Mouse (Mus musculus) lung, adult 2 months (tissue): ENCODE results near the gene Tbcb. TPM values are rescaled to one million over a fixed set of nuclear protein-coding genes. Genes with fewer than 3 reads are reported as not detected.
A peak's percentile ranks its signal among the peaks of the same experiment; 100 is the strongest.

Experiments
- DNase-seq: peaks from one replicate; pipeline ENCODE4 v3.0.0; 2022
- H3K4me1 ChIP-seq: fragments of 200-500 bp; 2 replicates; pipeline ENCODE4 v1.6.1; 2011; ENCODE audit warnings: low read length; ENCODE audit not compliant: control insufficient read depth, insufficient read depth
- H3K4me3 ChIP-seq: fragments of 200-500 bp; replicated peaks from 2 replicates; pipeline ENCODE3; 2011; ENCODE audit warnings: low read depth, mild to moderate bottlenecking, control low read depth, low read length; ENCODE audit errors: extremely low read depth
- CTCF ChIP-seq: fragments of 200-500 bp; IDR thresholded peaks from 2 replicates; pipeline ENCODE4 v1.5.1; 2011; ENCODE audit warnings: mild to moderate bottlenecking, low read length, control low read depth; ENCODE audit not compliant: insufficient read depth
- POLR2A ChIP-seq: fragments of 200-500 bp; IDR thresholded peaks from 2 replicates; pipeline ENCODE4 v1.6.1; 2011; ENCODE audit warnings: low read depth, mild to moderate bottlenecking, control low read depth, low read length, borderline replicate concordance; ENCODE audit errors: extremely low read depth
- WGBS: fragments of 180-500 bp; shearing (Covaris S2); methylation state at CpG from one replicate; pipeline ENCODE4 v1.1.7; 2018; 5-methylcytosine and 5-hydroxymethylcytosine counted together
- polyA plus RNA-seq: library from polyadenylated mRNA; depleted of rRNA; stranded (reverse); fragments of >200 nt; gene quantifications from 2 replicates; pipeline ENCODE4 v1.2.3, GENCODE M21; 2012

Gene Tbcb
- polyA plus RNA-seq, 1 experiment: 41.6 TPM

DNA sequence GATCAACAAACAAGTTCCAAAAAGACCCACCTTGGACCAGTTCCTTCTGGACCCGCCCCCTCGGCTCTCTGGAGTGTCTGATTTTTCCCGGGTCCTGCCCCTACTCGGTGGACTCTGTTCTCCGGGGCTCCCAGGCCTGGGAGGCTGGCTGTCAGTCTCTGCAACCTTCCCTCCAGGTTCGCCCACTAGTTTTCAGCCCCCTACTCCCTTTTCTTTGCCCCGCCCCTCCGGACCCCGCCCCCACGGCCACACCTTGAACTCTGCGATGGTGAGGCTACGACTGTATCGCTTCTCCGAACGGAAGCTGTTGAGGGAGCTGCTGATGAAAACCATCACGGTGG, 774 bp downstream of the Tbcb start:
- H3K4me1 ChIP-seq: peaks cover 10% of the 10 kb centered on the region
- TF ChIP-seq POLR2A (no peak), CTCF (no peak)
- peak overlapping the region; percentile 98 for H3K4me3 ChIP-seq
- WGBS: 0% methylated on average over 16 of the region's 16 CpGs
- no peak for DNase-seq

DNA sequence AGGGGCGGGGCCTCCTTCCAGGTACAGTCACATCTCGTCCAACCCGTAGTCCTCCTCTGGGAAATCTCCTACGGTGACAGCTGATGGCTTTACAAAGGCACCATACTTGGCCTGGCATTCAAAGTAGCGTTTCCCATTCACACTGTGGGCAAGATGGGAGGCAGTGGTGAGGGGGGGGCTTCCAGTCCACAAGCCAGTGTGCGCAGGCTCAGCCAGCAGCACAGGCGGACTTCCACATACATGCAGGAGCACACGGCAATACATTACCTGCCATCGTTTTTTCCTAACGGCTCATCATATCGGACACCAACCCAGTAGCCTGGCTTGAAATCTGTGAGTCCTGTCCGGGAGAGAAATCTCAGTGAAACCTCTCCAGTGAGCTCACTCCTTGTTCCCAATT, 7.9 kb downstream of the Tbcb start:
- no peak for DNase-seq
- H3K4me3 ChIP-seq: no peak overlapping the region
- H3K4me1 ChIP-seq: no peaks in the 10 kb centered on the region
- TF ChIP-seq POLR2A (no peak), CTCF (no peak)
- 92% methylated on average over 12 of the region's 12 CpGs for WGBS

DNA sequence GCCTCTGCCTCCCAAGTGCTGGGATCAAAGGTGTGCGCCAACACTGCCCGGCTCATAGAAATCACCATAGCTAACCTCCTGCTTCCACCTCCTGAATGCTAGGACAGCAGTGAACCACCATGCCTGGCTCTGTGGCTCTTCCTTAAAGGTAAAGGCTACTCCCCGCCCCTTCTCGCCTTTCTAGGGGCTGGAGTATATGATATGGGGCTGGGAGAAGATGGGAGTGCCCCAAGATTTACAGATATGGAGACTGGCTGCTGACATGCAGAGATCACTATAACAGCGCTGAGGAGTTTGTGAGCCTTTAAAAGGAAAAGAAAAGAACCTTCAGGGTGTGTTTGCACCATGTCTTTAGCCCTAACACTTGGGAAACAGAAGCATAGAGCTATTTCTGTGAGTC, 9.9 kb downstream of the Tbcb start:
- 92% methylated on average over 5 of the region's 5 CpGs for WGBS
- no peak for DNase-seq
- H3K4me1 ChIP-seq: no peaks in the 10 kb centered on the region
- H3K4me3 ChIP-seq: no peak overlapping the region
- no peak for TF ChIP-seq POLR2A
- no peak for TF ChIP-seq CTCF

DNA sequence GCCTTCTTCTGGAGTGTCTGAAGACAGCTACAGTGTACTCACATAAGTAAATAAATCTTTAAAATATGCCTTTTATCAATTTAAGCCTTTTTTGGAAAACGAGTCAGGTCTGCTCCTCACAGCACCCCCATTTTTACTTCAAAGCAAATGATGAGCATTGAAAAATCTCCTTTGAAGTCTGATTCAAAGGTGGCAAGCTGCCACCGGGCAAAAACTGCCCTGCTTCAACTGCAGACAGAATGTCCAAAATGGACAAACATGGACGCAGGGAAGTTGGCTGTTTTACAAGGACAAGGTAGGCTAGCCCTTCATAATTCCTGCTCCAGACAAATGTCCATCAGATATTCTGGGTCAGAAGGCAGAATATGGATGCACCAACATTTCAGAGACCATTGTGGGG, 10.6 kb downstream of the Tbcb start:
- no peak for TF ChIP-seq CTCF
- TF ChIP-seq POLR2A: no peak
- H3K4me1 ChIP-seq: 0 out of 2 replicates have a peak, but pooled peaks cover 3% of the 10 kb centered on the region
- no peak for DNase-seq
- no peak overlapping the region for H3K4me3 ChIP-seq
- 65% methylated on average over 3 of the region's 3 CpGs for WGBS

DNA sequence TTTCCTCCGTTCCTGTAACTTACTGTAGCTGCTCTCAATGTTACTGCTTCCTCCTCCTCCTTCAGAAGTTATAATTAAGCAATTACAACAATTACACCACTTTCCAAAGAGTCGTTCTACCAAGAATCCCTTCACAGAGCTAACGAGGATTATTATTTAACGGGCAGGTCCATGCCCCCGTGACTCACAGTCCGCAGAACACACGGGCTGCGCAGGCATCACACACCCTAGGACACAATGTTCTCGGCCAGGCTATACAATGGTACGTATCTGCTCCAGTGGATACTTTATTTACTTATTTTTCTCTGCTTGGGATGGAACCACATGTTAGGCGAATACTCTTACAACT, 12.1 kb downstream of the Tbcb start:
- WGBS: 16% methylated on average over 11 of the region's 11 CpGs
- TF ChIP-seq CTCF (no peak), POLR2A (no peak)
- DNase-seq: no peak

GRCm38 (mm10) chr7:30219293-30220007, 12.6 kb downstream of the Tbcb start:
- Histone ChIP-seq H3K4me3 (peak overlapping the region; percentile 58), H3K4me1 (0 out of 2 replicates have a peak, but pooled peaks cover 3% of the 10 kb centered on the region)
- TF ChIP-seq POLR2A: 0 out of 2 replicates have a peak, but pooled peaks have one; percentile 5
- TF ChIP-seq CTCF: no peak
- 4% methylated on average over 16 of the region's 16 CpGs for WGBS
- DNase-seq: no peak

More for the DNA sequence above, 12.1 kb downstream of the Tbcb start:
- Histone ChIP-seq H3K4me1 (0 out of 2 replicates have a peak, but pooled peaks cover 3% of the 10 kb centered on the region), H3K4me3 (peak overlapping the region; percentile 58)

- WGBS: 67% methylated on average over 2 of the region's 2 CpGs
- TF ChIP-seq POLR2A: no peak
- no peak for TF ChIP-seq CTCF
- Histone ChIP-seq H3K4me3 (no peak overlapping the region), H3K4me1 (0 out of 2 replicates have a peak, but pooled peaks cover 3% of the 10 kb centered on the region)
- no peak for DNase-seq
These were observed 14.8 kb downstream of the Tbcb start for GRCm38 (mm10) chr7:30217277-30217676.

DNA sequence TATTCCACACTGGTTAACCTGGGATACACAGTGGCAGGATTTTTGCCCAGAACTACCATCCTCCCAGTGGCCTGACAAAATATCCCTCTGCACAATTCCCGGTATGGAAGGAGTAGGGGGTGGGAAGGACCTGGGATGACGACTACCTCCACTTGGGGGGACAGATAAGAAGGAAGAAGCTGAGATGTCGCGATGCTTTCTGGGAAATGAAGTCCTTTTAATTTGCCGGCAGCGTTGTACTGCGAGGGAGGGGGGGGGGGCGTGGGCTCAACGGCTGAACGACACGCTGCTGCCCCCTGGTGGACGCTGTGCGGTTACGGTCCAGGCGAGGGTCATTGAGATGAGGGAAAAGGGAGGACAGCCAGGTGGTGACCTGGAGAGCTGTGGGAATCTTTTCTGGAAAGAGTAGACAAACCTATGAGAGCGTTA, 15.3 kb downstream of the Tbcb start:
- Histone ChIP-seq H3K4me3 (peak overlapping the region; percentile 48), H3K4me1 (0 out of 2 replicates have a peak, but pooled peaks cover 3% of the 10 kb centered on the region)
- DNase-seq: peak; percentile 69
- TF ChIP-seq CTCF: peak; percentile 71
- TF ChIP-seq POLR2A: no peak
- WGBS: 0% methylated on average over 15 of the region's 16 CpGs

DNA sequence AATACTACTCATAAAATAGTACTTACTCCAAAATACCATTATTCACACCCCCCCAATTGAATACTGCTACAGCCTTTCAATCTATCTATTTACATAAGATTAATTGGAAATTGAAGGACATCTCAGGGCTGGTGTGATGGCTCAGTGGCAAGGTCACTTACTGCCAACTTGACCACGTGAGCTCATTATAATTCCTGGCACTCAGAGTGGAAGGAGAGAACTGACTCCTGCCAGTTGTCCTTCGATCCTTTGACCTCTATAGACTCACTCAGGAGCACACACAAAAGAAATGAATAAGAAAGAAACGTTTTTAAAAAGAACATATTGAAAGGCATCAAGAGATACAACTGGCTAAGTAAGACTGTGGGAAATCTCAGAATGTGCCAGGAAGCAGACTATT, 16.2 kb downstream of the Tbcb start:
- no peak for DNase-seq
- WGBS: 86% methylated on average over 3 of the region's 3 CpGs

DNA sequence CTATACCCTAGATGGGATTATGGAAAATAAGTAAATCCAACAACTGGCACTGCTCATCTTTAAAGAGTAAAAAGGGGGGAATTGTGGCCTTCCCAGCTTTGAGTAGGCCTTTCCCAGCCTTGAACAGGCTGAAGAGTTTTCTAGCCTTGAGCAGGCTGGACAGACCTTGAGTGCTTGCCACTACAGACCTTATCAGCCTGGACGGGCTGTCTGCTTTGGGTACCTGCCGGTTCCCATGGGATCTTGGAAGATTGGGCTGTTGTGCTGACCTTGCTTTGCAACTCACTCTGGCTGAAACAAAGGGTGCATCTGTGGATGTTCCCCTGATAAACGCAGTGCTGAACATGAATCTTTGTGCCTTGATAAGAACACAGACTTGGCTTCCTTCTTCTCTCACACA, 18.2 kb downstream of the Tbcb start:
- TF ChIP-seq POLR2A: no peak
- no peak overlapping the region for H3K4me3 ChIP-seq
- DNase-seq: no peak
- H3K4me1 ChIP-seq: 0 out of 2 replicates have a peak, but pooled peaks cover 3% of the 10 kb centered on the region
- 65% methylated on average over 3 of the region's 3 CpGs for WGBS

More for the DNA sequence above, 16.2 kb downstream of the Tbcb start:
- TF ChIP-seq CTCF (no peak), POLR2A (no peak)
- Histone ChIP-seq H3K4me3 (no peak overlapping the region), H3K4me1 (0 out of 2 replicates have a peak, but pooled peaks cover 3% of the 10 kb centered on the region)
